Mouse (Mus musculus): ENCODE measurements around the gene Olfr700. TPM values are rescaled to one million over a fixed set of nuclear protein-coding genes. Genes with fewer than 3 reads are reported as not detected.
"Not testable (repeated sequence)": the region's sequence is repeated elsewhere in the genome, so short reads cannot be mapped to it uniquely, and the experiment has no call there.

Gene Olfr700
- polyA plus RNA-seq (2014; fragmentation: Nextera tagmentation; extraction: Ambion mirVana) = not detected in 2 replicates

- Histone ChIP-seq H3K27ac (ENCODE audit: low read depth, low read length) (no peak within 1 kb of the TSS), H3K9ac (replicated peaks; ENCODE audit: low read depth, low read length) (no peak within 1 kb of the TSS), H3K4me1 (ENCODE audit: control insufficient read depth, insufficient read depth, low read length) (no peaks in the 10 kb centered on the region), H3K9me3 (ENCODE audit: control insufficient read depth, low read length) (no peaks in the 10 kb centered on the region), H3K27me3 (ENCODE audit: control insufficient read depth, insufficient read depth, low read length) (no peaks in the 10 kb centered on the region), H3K4me3 (ENCODE audit: low read depth, low read length) (no peak within 1 kb of the TSS), H3K36me3 (ENCODE audit: control insufficient read depth, insufficient read depth, low read length) (no peaks in the 10 kb centered on the region), H3K4me2 (ENCODE audit: low read depth, low read length) (no peak within 1 kb of the TSS)
- no peak for ATAC-seq (ENCODE audit: low read depth)
- WGBS = 88% methylated on average over 1 of the region's 1 CpGs
Measured at GRCm38 (mm10) chr7:106808734-106809133, at the start of gene Olfr700. Gene Olfr700, minus strand, starts transcription at chr7:106808834.

GRCm38 (mm10) chr7:106843060-106843459, 34.4 kb upstream of the Olfr700 start, which contains the start of gene Olfr703:
Gene Olfr703, plus strand, starts transcription at chr7:106843360.
- H3K4me2 ChIP-seq (ENCODE audit: low read depth, low read length) = no peak within 1 kb of the TSS
- H3K27ac ChIP-seq (ENCODE audit: low read depth, low read length) = no peak within 1 kb of the TSS
- no peak for ATAC-seq (ENCODE audit: low read depth)
- no peaks in the 10 kb centered on the region for H3K36me3 ChIP-seq (ENCODE audit: control insufficient read depth, insufficient read depth, low read length)
- no peak within 1 kb of the TSS for H3K9ac ChIP-seq (replicated peaks; ENCODE audit: low read depth, low read length)
- H3K4me3 ChIP-seq (ENCODE audit: low read depth, low read length) = no peak within 1 kb of the TSS
- 60% methylated on average over 2 of the region's 2 CpGs for WGBS
- H3K4me1 ChIP-seq (ENCODE audit: control insufficient read depth, insufficient read depth, low read length) = no peaks in the 10 kb centered on the region
- H3K9me3 ChIP-seq (ENCODE audit: control insufficient read depth, low read length) = no peaks in the 10 kb centered on the region
- no peaks in the 10 kb centered on the region for H3K27me3 ChIP-seq (ENCODE audit: control insufficient read depth, insufficient read depth, low read length)

GRCm38 (mm10) chr7:106833793-106834192, 25.2 kb upstream of the Olfr700 start, which contains the start of gene Olfr702:
Gene Olfr702, minus strand, starts transcription at chr7:106833893.
- no peaks in the 10 kb centered on the region for H3K36me3 ChIP-seq (ENCODE audit: control insufficient read depth, insufficient read depth, low read length)
- H3K9ac ChIP-seq (replicated peaks; ENCODE audit: low read depth, low read length) = no peak within 1 kb of the TSS
- no peak for ATAC-seq (ENCODE audit: low read depth)
- no peaks in the 10 kb centered on the region for H3K9me3 ChIP-seq (ENCODE audit: control insufficient read depth, low read length)
- no peak within 1 kb of the TSS for H3K27ac ChIP-seq (ENCODE audit: low read depth, low read length)
- H3K4me3 ChIP-seq (ENCODE audit: low read depth, low read length) = no peak within 1 kb of the TSS
- no peaks in the 10 kb centered on the region for H3K4me1 ChIP-seq (ENCODE audit: control insufficient read depth, insufficient read depth, low read length)
- no peak within 1 kb of the TSS for H3K4me2 ChIP-seq (ENCODE audit: low read depth, low read length)
- H3K27me3 ChIP-seq (ENCODE audit: control insufficient read depth, insufficient read depth, low read length) = no peaks in the 10 kb centered on the region

GRCm38 (mm10) chr7:106818414-106818813, 9.8 kb upstream of the Olfr700 start:
- Histone ChIP-seq H3K4me2 (ENCODE audit: low read depth, low read length) (no peak overlapping the region), H3K9ac (replicated peaks; ENCODE audit: low read depth, low read length) (no peak overlapping the region), H3K4me3 (ENCODE audit: low read depth, low read length) (no peak overlapping the region), H3K9me3 (ENCODE audit: control insufficient read depth, low read length) (no peaks in the 10 kb centered on the region), H3K4me1 (ENCODE audit: control insufficient read depth, insufficient read depth, low read length) (no peaks in the 10 kb centered on the region), H3K27ac (ENCODE audit: low read depth, low read length) (no peak overlapping the region), H3K27me3 (ENCODE audit: control insufficient read depth, insufficient read depth, low read length) (no peaks in the 10 kb centered on the region), H3K36me3 (ENCODE audit: control insufficient read depth, insufficient read depth, low read length) (no peaks in the 10 kb centered on the region)
- no peak for ATAC-seq (ENCODE audit: low read depth)

GRCm38 (mm10) chr7:106815775-106816174, 7.1 kb upstream of the Olfr700 start:
- ATAC-seq (ENCODE audit: low read depth) = no peak
- whole genome bisulfite sequencing = 61% methylated on average over 2 of the region's 2 CpGs
- no peaks in the 10 kb centered on the region for H3K27me3 ChIP-seq (ENCODE audit: control insufficient read depth, insufficient read depth, low read length)

GRCm38 (mm10) chr7:106813829-106814228, 5.2 kb upstream of the Olfr700 start, which contains the start of gene Olfr701:
Gene Olfr701, plus strand, starts transcription at chr7:106814129.
- 82% methylated on average over 2 of the region's 2 CpGs for WGBS
- no peaks in the 10 kb centered on the region for H3K9me3 ChIP-seq (ENCODE audit: control insufficient read depth, low read length)
- H3K27me3 ChIP-seq (ENCODE audit: control insufficient read depth, insufficient read depth, low read length) = no peaks in the 10 kb centered on the region
- H3K36me3 ChIP-seq (ENCODE audit: control insufficient read depth, insufficient read depth, low read length) = no peaks in the 10 kb centered on the region
- H3K4me3 ChIP-seq (ENCODE audit: low read depth, low read length) = no peak within 1 kb of the TSS
- no peak within 1 kb of the TSS for H3K9ac ChIP-seq (replicated peaks; ENCODE audit: low read depth, low read length)
- no peak within 1 kb of the TSS for H3K4me2 ChIP-seq (ENCODE audit: low read depth, low read length)
- H3K4me1 ChIP-seq (ENCODE audit: control insufficient read depth, insufficient read depth, low read length) = no peaks in the 10 kb centered on the region
- ATAC-seq (ENCODE audit: low read depth) = no peak
- H3K27ac ChIP-seq (ENCODE audit: low read depth, low read length) = no peak within 1 kb of the TSS

More at GRCm38 (mm10) chr7:106815775-106816174, 7.1 kb upstream of the Olfr700 start:
- no peak overlapping the region for H3K9ac ChIP-seq (replicated peaks; ENCODE audit: low read depth, low read length)
- H3K4me1 ChIP-seq (ENCODE audit: control insufficient read depth, insufficient read depth, low read length) = no peaks in the 10 kb centered on the region
- H3K36me3 ChIP-seq (ENCODE audit: control insufficient read depth, insufficient read depth, low read length) = no peaks in the 10 kb centered on the region
- no peak overlapping the region for H3K4me3 ChIP-seq (ENCODE audit: low read depth, low read length)
- no peak overlapping the region for H3K27ac ChIP-seq (ENCODE audit: low read depth, low read length)
- no peak overlapping the region for H3K4me2 ChIP-seq (ENCODE audit: low read depth, low read length)
- H3K9me3 ChIP-seq (ENCODE audit: control insufficient read depth, low read length) = no peaks in the 10 kb centered on the region

GRCm38 (mm10) chr7:106793098-106793497, 15.5 kb downstream of the Olfr700 start, which contains the start of gene Olfr699:
Gene Olfr699, minus strand, starts transcription at chr7:106793198.
- Histone ChIP-seq H3K4me3 (ENCODE audit: low read depth, low read length) (no peak within 1 kb of the TSS), H3K4me2 (ENCODE audit: low read depth, low read length) (no peak within 1 kb of the TSS), H3K36me3 (ENCODE audit: control insufficient read depth, insufficient read depth, low read length) (no peaks in the 10 kb centered on the region), H3K27me3 (ENCODE audit: control insufficient read depth, insufficient read depth, low read length) (no peaks in the 10 kb centered on the region), H3K27ac (ENCODE audit: low read depth, low read length) (no peak within 1 kb of the TSS), H3K4me1 (ENCODE audit: control insufficient read depth, insufficient read depth, low read length) (no peaks in the 10 kb centered on the region), H3K9ac (replicated peaks; ENCODE audit: low read depth, low read length) (no peak within 1 kb of the TSS), H3K9me3 (ENCODE audit: control insufficient read depth, low read length) (no peaks in the 10 kb centered on the region)
- ATAC-seq (ENCODE audit: low read depth) = no peak
- 95% methylated on average over 1 of the region's 1 CpGs for whole genome bisulfite sequencing

GRCm38 (mm10) chr7:106788330-106788729, 20.3 kb downstream of the Olfr700 start:
- Histone ChIP-seq H3K36me3 (ENCODE audit: control insufficient read depth, insufficient read depth, low read length) (no peaks in the 10 kb centered on the region), H3K4me2 (ENCODE audit: low read depth, low read length) (no peak overlapping the region), H3K27me3 (ENCODE audit: control insufficient read depth, insufficient read depth, low read length) (no peaks in the 10 kb centered on the region), H3K4me1 (ENCODE audit: control insufficient read depth, insufficient read depth, low read length) (no peaks in the 10 kb centered on the region), H3K27ac (ENCODE audit: low read depth, low read length) (no peak overlapping the region), H3K4me3 (ENCODE audit: low read depth, low read length) (no peak overlapping the region), H3K9me3 (ENCODE audit: control insufficient read depth, low read length) (no peaks in the 10 kb centered on the region), H3K9ac (replicated peaks; ENCODE audit: low read depth, low read length) (no peak overlapping the region)
- ATAC-seq (ENCODE audit: low read depth) = no peak

GRCm38 (mm10) chr7:106761008-106761407, 47.6 kb downstream of the Olfr700 start:
- H3K27me3 ChIP-seq (ENCODE audit: control insufficient read depth, insufficient read depth, low read length); H3K4me1 ChIP-seq (ENCODE audit: control insufficient read depth, insufficient read depth, low read length); H3K4me3 ChIP-seq (ENCODE audit: low read depth, low read length); H3K9me3 ChIP-seq (ENCODE audit: control insufficient read depth, low read length); ATAC-seq (ENCODE audit: low read depth); H3K4me2 ChIP-seq (ENCODE audit: low read depth, low read length); H3K9ac ChIP-seq (replicated peaks; ENCODE audit: low read depth, low read length); H3K27ac ChIP-seq (ENCODE audit: low read depth, low read length); H3K36me3 ChIP-seq (ENCODE audit: control insufficient read depth, insufficient read depth, low read length): not testable (repeated sequence)
- 90% methylated on average over 2 of the region's 2 CpGs for WGBS

Data from neural tube, embryonic 14.5 days (tissue).